Mouse (Mus musculus) heart, postnatal 0 days (tissue): ENCODE measurements at regions not wholly inside any gene's neighbourhood (a gene's known extent, or its start where the extent isn't known, plus 50 kb on each side); places are given as distances from the start of the nearest gene placed in this dataset.

Experiments used
- CTCF ChIP-seq: IDR thresholded peaks from 2 replicates; pipeline ENCODE4 v1.5.1; 2016; ENCODE audit warnings: antibody characterized with exemption, control low read depth, low read depth
- EP300 ChIP-seq: IDR thresholded peaks from 2 replicates; pipeline ENCODE4 v1.6.1; 2016; ENCODE audit warnings: antibody characterized with exemption, low read depth

GRCm38 (mm10) chr9:46899283-46899682 is 99.3 kb upstream of the Gm4791 start:
- no peak for TF ChIP-seq CTCF
- TF ChIP-seq EP300 = no peak
